Mouse (Mus musculus): ENCODE data around the gene Cdk6.

DNA sequence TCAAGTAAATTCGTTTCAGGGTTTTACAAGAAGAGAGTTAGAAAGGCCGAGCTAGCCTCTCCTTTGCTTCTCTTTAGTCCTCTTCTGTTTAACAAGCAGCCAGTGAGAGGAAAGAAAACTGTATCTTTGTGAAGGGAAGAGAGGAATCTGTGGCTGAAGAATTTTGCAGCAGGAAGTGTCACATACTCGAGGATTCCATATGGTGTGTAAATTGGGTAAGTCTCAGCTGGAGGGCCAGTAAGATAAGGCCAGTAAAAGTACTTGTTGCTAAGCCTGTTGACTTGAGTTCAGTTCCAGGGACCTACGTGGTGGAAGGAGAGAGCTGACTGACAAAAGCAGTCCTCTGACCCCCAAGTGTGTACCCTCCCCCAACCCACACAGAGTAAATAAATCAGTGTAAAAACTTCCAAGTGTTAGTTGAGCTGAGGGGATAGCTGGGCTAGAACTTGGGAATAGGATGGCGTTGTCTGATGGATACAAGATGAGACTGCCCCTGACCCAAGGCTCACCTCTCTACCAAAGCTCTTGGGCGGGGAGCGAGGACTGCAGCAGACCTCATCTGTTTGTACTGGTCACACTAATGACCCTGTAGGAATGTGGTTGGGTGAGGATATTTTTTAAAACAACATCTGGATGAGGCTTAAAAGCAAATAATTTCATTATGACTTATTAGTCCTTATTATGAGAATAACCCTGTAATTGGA lies 145.4 kb downstream of the Cdk6 start:
- TF ChIP-seq POLR2AphosphoS2 (IDR thresholded peaks at IDR 0.05; ENCODE audit: low read length) (no peak), NRF1 (IDR thresholded peaks at IDR 0.05; ENCODE audit: insufficient read depth, low read depth, low read length, poor library complexity, severe bottlenecking) (no peak)
